Mouse (Mus musculus) intestine, embryonic 14.5 days (tissue): ENCODE data around the gene Gm10282. TPM values are rescaled to one million over a fixed set of nuclear protein-coding genes. Genes with fewer than 3 reads are reported as not detected.

Experiments used
- ATAC-seq: fragments of 200-750 bp; cut with Nextera tagmentation; replicated peaks from 2 replicates; pipeline ENCODE4 v1.8.0; 2017; ENCODE audit warnings: low read depth, moderate number of reproducible peaks, moderate TSS enrichment, moderate library complexity; ENCODE audit not compliant: low FRiP score, low TSS enrichment
- DNase-seq: peaks from one replicate; pipeline ENCODE4 v3.0.0-alpha.2; 2018; ENCODE audit warnings: low spot score
- H3K27ac ChIP-seq: fragments of 300-500 bp; sonication (generic); 2 replicates; pipeline ENCODE4 v1.5.1; 2014; ENCODE audit warnings: low read depth, mild to moderate bottlenecking, control low read depth
- H3K27me3 ChIP-seq: fragments of 300-500 bp; sonication (generic); replicated peaks from 2 replicates; pipeline ENCODE4 v1.6.1; 2014; ENCODE audit warnings: low read length, control low read depth; ENCODE audit not compliant: control insufficient read depth, insufficient read depth
- H3K36me3 ChIP-seq: fragments of 300-500 bp; sonication (generic); 2 replicates; pipeline ENCODE4 v1.6.1; 2014; ENCODE audit warnings: low read length, control low read depth; ENCODE audit not compliant: control insufficient read depth, insufficient read depth
- H3K4me1 ChIP-seq: fragments of 300-500 bp; sonication (generic); replicated peaks from 2 replicates; pipeline ENCODE4 v1.6.1; 2014; ENCODE audit warnings: low read length, control low read depth, mixed read lengths; ENCODE audit not compliant: control insufficient read depth, insufficient read depth
- H3K4me2 ChIP-seq: fragments of 300-500 bp; sonication (generic); 2 replicates; pipeline ENCODE4 v1.6.1; 2014; ENCODE audit warnings: low read length
- H3K4me3 ChIP-seq: fragments of 300-500 bp; sonication (generic); 2 replicates; pipeline ENCODE4 v1.5.1; 2014; ENCODE audit warnings: low read depth, low read length, control low read depth, mixed read lengths
- H3K9ac ChIP-seq: fragments of 300-500 bp; sonication (generic); 2 replicates; pipeline ENCODE4 v1.6.1; 2014; ENCODE audit warnings: mild to moderate bottlenecking, low read length
- H3K9me3 ChIP-seq: fragments of 300-500 bp; sonication (generic); 2 replicates; pipeline ENCODE4 v1.6.1; 2016; ENCODE audit warnings: low read length, control low read depth; ENCODE audit not compliant: control insufficient read depth
- WGBS: fragments of 180-500 bp; shearing (Covaris S2); extraction: QIAGEN DNeasy Blood & Tissue Kit; methylation state at CpG from one replicate; pipeline ENCODE4 v1.1.7; 2014; 5-methylcytosine and 5-hydroxymethylcytosine counted together
- polyA plus RNA-seq: library from polyadenylated mRNA; unstranded; fragments of >200 nt; fragmentation: Nextera tagmentation; extraction: Ambion mirVana; gene quantifications from 2 replicates; pipeline ENCODE4 v1.2.1, GENCODE M21; 2014

Gene Gm10282
- polyA plus RNA-seq, 1 experiment from 2014 or later: 31.1 TPM

DNA sequence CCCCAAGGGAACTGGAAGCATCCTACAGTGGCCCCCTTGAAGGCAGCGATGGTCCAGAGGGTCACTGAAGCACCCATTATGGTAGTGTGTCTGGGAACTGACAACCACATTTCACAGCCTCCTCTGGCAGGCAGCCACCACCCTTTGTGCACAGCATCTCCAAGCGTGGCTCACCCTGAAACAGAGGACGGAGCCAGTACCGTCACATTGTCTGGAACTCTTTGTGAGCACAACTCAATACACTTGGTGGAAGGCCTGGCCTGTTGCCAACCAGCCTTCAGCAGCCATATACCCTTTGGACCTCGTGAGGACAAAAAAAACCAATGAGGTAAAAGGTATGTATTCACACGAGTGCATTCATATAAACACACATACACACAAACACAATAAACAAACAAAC is 3.2 kb upstream of the Gm10282 start:
- Histone ChIP-seq H3K4me3 (no peak overlapping the region), H3K36me3 (no peaks in the 10 kb centered on the region), H3K27me3 (0 out of 2 replicates have a peak, but pooled peaks cover 4% of the 10 kb centered on the region), H3K9ac (no peak overlapping the region), H3K4me1 (no peaks in the 10 kb centered on the region), H3K9me3 (no peaks in the 10 kb centered on the region), H3K27ac (no peak overlapping the region), H3K4me2 (no peak overlapping the region)
- ATAC-seq (no peak), DNase-seq (no peak)
- 54% methylated on average over 6 of the region's 6 CpGs for WGBS

DNA sequence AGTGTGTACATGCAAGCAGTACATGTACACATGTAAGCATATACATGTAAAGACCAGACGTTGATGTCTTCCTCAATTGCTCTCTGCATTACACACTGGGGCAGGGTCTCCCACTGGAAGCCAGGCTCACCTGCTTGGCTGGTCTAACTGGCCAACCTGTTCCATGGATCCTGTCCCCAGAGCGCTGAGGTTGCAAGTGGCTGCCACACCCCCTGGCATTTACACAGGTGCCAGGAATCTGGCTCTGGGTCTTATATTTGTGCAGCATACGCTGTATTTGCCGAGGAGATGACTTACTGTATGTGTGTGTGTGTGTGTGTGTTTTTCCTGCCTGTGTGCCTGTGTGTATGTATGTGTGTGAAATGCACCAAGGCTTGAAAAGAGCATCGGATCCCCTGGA is 1.9 kb upstream of the Gm10282 start:
- H3K9ac ChIP-seq: no peak overlapping the region
- WGBS: 83% methylated on average over 5 of the region's 5 CpGs
- DNase-seq (no peak), ATAC-seq (no peak)
- H3K27me3 ChIP-seq: no peaks in the 10 kb centered on the region
- no peak overlapping the region for H3K4me3 ChIP-seq
- H3K27ac ChIP-seq: no peak overlapping the region
- H3K9me3 ChIP-seq: no peaks in the 10 kb centered on the region
- no peaks in the 10 kb centered on the region for H3K36me3 ChIP-seq
- no peaks in the 10 kb centered on the region for H3K4me1 ChIP-seq
- no peak overlapping the region for H3K4me2 ChIP-seq

DNA sequence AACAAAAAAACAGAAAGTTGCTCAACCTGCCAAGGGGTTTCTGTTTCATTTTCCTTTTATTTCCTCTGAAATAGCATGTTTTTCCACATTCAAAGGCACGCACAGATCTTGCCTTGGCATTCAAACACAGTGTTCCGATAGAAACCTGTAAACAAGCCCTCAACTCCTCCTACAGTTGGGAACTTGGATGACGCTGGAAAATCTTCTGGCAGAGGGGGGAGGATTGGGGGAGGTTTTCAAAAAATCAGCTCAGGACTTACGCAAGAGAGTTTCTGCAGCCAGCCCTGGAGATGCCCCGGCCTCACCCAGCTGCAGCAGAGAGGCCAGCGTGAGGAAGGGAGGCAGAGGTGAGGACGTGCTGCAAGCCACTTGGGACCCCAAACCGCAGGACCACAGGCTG is 1.4 kb downstream of the Gm10282 start:
- Histone ChIP-seq H3K9me3 (no peaks in the 10 kb centered on the region), H3K4me2 (no peak overlapping the region), H3K36me3 (no peaks in the 10 kb centered on the region), H3K9ac (no peak overlapping the region), H3K27me3 (no peaks in the 10 kb centered on the region), H3K4me3 (no peak overlapping the region), H3K27ac (no peak overlapping the region), H3K4me1 (no peaks in the 10 kb centered on the region)
- WGBS: 44% methylated on average over 8 of the region's 8 CpGs
- ATAC-seq: no peak
- DNase-seq: no peak

DNA sequence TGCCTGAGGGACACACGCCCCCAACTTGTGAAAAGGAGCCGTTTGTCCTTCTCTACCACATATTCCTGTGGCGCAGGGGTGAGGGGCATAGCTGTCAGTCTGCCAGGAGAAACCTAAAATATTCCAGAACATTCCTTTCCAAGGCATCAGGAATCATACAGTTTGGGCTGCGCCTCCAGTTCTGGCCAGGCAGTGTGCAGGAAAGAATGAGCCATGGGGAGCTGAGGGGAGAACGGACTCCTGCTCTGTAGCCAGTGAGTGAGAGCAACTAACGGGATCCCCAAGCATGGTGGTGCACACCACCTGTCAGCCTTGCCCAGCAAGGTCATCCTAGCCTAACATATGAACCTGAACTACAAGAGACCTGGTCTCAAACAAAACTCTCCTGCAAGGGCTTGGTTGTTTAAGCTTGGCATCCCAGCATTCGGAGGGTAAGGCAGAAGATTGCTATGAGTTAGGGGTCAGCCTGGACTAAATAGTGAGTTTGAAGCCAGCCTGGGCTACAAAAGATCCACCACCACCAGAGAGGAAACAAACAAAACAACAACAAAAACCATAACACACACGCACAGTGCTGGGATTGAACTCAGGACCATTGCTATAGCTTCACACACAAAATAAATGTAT is 2.0 kb downstream of the Gm10282 start:
- DNase-seq (no peak), ATAC-seq (no peak)
- H3K36me3 ChIP-seq: no peaks in the 10 kb centered on the region
- no peak overlapping the region for H3K4me3 ChIP-seq
- H3K27ac ChIP-seq: no peak overlapping the region
- H3K4me2 ChIP-seq: no peak overlapping the region
- no peaks in the 10 kb centered on the region for H3K9me3 ChIP-seq
- WGBS: 64% methylated on average over 8 of the region's 8 CpGs
- no peaks in the 10 kb centered on the region for H3K4me1 ChIP-seq
- H3K9ac ChIP-seq: no peak overlapping the region
- no peaks in the 10 kb centered on the region for H3K27me3 ChIP-seq

DNA sequence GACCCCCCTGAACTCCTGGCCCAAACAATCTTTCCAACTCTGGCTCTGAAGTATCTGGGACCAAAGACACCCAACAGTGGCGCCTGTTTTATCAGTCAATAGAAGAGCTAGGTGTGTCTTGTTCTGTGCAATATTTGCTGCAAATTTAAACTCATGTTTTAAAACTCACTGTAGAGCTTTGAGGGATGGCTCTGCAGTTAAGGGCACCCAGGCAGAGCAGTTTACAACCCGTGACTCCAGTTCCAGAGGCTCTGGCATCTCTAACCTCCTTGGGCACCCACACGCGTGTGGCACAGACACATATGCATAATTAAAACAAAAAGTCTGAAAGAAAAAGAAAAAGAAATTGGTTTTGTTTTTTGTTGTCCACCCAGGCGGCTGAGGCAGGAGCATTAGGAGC is 3.6 kb downstream of the Gm10282 start:
- ATAC-seq: no peak
- H3K36me3 ChIP-seq: no peaks in the 10 kb centered on the region
- H3K27me3 ChIP-seq: no peaks in the 10 kb centered on the region
- H3K27ac ChIP-seq: no peak overlapping the region
- H3K9ac ChIP-seq: no peak overlapping the region
- H3K9me3 ChIP-seq: no peaks in the 10 kb centered on the region
- no peak overlapping the region for H3K4me2 ChIP-seq
- no peaks in the 10 kb centered on the region for H3K4me1 ChIP-seq
- WGBS: 83% methylated on average over 5 of the region's 5 CpGs
- DNase-seq: no peak
- no peak overlapping the region for H3K4me3 ChIP-seq

DNA sequence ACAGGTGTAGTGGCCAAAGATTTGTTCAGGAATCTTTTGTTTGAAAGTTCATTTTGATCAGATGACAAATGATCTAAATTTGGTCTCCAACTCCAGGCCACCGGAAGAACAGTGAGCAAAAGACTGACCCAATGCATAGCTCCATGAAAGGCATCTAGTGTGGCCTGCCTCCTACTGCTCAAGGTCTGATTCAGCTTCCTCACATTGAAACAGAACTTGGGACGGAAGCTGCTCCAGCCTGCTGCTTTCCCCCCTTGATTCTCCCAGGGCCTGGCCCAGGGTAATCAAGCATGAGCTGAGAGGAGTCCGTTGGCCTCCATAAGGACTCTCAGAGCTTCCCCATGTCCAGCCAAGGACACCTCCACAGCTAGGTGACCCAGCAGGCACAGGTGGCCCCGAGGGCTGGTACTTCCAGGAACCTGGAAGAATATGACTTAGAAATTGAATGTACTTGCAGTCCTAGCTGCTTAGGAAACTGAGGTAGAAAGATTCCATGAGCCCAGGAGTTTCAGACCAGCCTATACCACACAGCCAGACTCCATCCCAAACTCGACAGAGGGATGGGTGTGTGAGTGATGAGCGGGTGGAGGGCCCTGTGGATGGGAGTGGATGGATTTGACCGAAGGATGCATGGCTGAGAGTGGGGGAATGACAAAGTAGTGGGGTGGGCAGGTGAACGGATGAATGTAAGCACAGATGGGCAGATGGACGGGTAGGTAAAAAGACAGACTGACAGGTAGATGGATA is 4.2 kb downstream of the Gm10282 start:
- DNase-seq (no peak), ATAC-seq (no peak)
- Histone ChIP-seq H3K36me3 (no peaks in the 10 kb centered on the region), H3K9me3 (no peaks in the 10 kb centered on the region), H3K9ac (no peak overlapping the region), H3K27ac (no peak overlapping the region), H3K4me2 (no peak overlapping the region), H3K27me3 (no peaks in the 10 kb centered on the region), H3K4me1 (no peaks in the 10 kb centered on the region), H3K4me3 (no peak overlapping the region)
- 80% methylated on average over 9 of the region's 9 CpGs for WGBS

DNA sequence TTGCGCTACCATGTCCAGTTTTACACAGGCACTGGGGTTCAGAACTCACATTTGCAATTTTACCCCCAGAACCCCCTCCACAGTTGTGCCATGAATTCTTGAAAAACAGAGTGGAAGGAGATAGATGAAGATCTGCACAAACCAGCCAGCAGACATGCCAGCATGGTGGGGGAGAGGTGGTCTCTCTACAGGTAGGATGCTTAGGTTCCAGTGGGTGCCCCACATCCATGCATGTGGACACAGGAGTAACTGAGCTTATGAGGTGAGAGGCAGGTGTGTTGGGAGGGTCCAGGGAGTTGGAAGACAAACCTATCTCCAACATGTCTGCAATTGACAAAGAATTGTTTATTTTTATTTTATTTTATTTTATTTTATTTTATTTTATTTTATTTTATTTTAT is 6.1 kb downstream of the Gm10282 start:
- WGBS: 90% methylated on average over 1 of the region's 1 CpGs
- no peak for DNase-seq
- no peak for ATAC-seq

DNA sequence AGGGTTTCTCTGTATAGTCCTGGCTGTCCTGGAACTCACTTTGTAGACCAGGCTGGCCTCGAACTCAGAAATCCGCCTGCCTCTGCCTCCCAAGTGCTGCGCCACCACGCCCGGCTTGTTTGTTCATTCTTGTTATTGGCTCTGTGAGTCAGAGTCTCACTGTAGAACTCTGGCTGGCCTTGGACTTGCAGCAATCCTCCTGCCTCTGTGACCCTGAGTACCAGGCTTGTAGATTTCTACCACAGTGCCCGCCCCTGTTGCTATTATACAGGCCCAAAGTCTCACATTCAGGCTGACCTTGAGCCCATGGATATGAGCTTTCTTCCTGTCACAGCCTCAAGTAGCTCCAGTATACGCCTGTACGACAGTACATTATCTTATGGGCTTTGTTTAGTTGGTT is 8.5 kb downstream of the Gm10282 start:
- 88% methylated on average over 8 of the region's 8 CpGs for WGBS
- H3K27ac ChIP-seq: no peak overlapping the region; the same call in 1 of the 2 replicates
- DNase-seq: no peak

More for the DNA sequence above, 6.1 kb downstream of the Gm10282 start:
- Histone ChIP-seq H3K27me3 (no peaks in the 10 kb centered on the region), H3K9ac (no peak overlapping the region), H3K4me3 (no peak overlapping the region), H3K27ac (no peak overlapping the region), H3K4me1 (peaks cover 7% of the 10 kb centered on the region; the same call in 1 of the 2 replicates), H3K9me3 (no peaks in the 10 kb centered on the region), H3K36me3 (no peaks in the 10 kb centered on the region), H3K4me2 (no peak overlapping the region)

DNA sequence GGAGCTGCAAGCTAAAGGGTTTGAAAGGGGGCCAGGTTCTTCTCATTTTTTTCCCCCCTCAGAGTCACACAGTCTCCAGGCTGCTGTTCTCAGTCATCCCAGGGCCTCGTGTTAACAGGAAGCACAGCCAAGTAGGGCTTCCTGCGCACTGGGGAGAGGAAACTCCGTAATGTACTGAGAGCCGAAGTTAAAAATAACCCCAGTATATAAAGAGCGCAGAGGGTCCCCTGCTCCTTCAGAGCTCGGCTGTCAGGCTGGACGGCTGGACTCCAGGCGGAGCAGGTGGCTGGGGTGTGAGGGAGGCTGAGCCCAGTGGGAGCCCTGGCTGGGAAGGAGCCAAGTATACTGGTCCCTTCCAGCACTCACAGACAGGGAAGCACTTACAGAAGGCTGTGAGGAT is 9.4 kb downstream of the Gm10282 start:
- H3K27me3 ChIP-seq: no peaks in the 10 kb centered on the region
- peak; percentile 80 for ATAC-seq
- peaks cover 7% of the 10 kb centered on the region; the same call in 1 of the 2 replicates for H3K4me1 ChIP-seq
- WGBS: 26% methylated on average over 8 of the region's 8 CpGs
- H3K9me3 ChIP-seq: no peaks in the 10 kb centered on the region
- no peak overlapping the region for H3K4me2 ChIP-seq
- H3K27ac ChIP-seq: peak overlapping the region; percentile 70; the same call in 1 of the 2 replicates
- H3K9ac ChIP-seq: no peak overlapping the region
- peak; percentile 58 for DNase-seq
- H3K36me3 ChIP-seq: no peaks in the 10 kb centered on the region
- no peak overlapping the region for H3K4me3 ChIP-seq

More for the DNA sequence above, 8.5 kb downstream of the Gm10282 start:
- Histone ChIP-seq H3K4me1 (peaks cover 7% of the 10 kb centered on the region; the same call in 1 of the 2 replicates), H3K9ac (no peak overlapping the region), H3K36me3 (no peaks in the 10 kb centered on the region), H3K27me3 (no peaks in the 10 kb centered on the region), H3K4me2 (no peak overlapping the region), H3K9me3 (no peaks in the 10 kb centered on the region), H3K4me3 (no peak overlapping the region)
- ATAC-seq: no peak
